Mouse (Mus musculus) megakaryocyte-erythroid progenitor cell, adult 5-6 weeks (primary cell): ENCODE measurements around the gene Lao1. TPM values are rescaled to one million over a fixed set of nuclear protein-coding genes. Genes with fewer than 3 reads are reported as not detected.
"Not testable (repeated sequence)": the region's sequence is repeated elsewhere in the genome, so short reads cannot be mapped to it uniquely, and the experiment has no call there.

Source experiments
- ATAC-seq: replicated peaks from 2 replicates; pipeline ENCODE4 v1.8.0; 2016; ENCODE audit warnings: mild to moderate bottlenecking, inconsistent platforms; ENCODE audit not compliant: severe bottlenecking, poor library complexity, low FRiP score, low TSS enrichment
- total RNA-seq, 2 experiments: library from RNA; stranded (forward) in 1 of 2; stranded (reverse) in 1 of 2; fragments of 200-1000, 215-1000 nt in 1 of 2; fragments of >200 nt in 1 of 2; fragmentation: Nextera tagmentation in 1 of 2; gene quantifications; 2 replicates each; pipeline ENCODE4 v1.2.3; 2014 to 2017

Lao1 gene
- total RNA-seq (2014; fragmentation: Nextera tagmentation) (not detected in 2 replicates), total RNA-seq (2017) (not detected in 2 replicates)

GRCm38 (mm10) chr4:118961141-118961628 lies at the start of gene Lao1:
Gene Lao1 (plus strand): TSS chr4:118961578.
- ATAC-seq, result no peak

- not testable (repeated sequence) for ATAC-seq
Measured at GRCm38 (mm10) chr4:118917365-118917764, 44.0 kb upstream of the Lao1 start, which contains the start of gene Olfr1329. Gene Olfr1329 (minus strand): TSS chr4:118917465.

- not testable (repeated sequence) for ATAC-seq
Measured at GRCm38 (mm10) chr4:118931326-118931725, 30.1 kb upstream of the Lao1 start.

GRCm38 (mm10) chr4:118938512-118938911 lies 22.9 kb upstream of the Lao1 start, which contains the start of gene Olfr1328:
Gene Olfr1328 (minus strand): TSS chr4:118938612.
- no peak for ATAC-seq

- ATAC-seq, result no peak
Measured at GRCm38 (mm10) chr4:118958812-118959211, 2.6 kb upstream of the Lao1 start.

- no peak for ATAC-seq
Measured at GRCm38 (mm10) chr4:118967711-118968110, 6.3 kb downstream of the Lao1 start.

GRCm38 (mm10) chr4:118973281-118973680 lies 11.9 kb downstream of the Lao1 start:
- no peak for ATAC-seq

- no peak for ATAC-seq
Measured at GRCm38 (mm10) chr4:118985291-118985690, 23.9 kb downstream of the Lao1 start.

- ATAC-seq, result no peak
Measured at GRCm38 (mm10) chr4:118988535-118988934, 27.2 kb downstream of the Lao1 start.

GRCm38 (mm10) chr4:118989331-118989730 lies 28.0 kb downstream of the Lao1 start:
- no peak for ATAC-seq

- ATAC-seq, result no peak
Measured at GRCm38 (mm10) chr4:118991797-118992196, 30.4 kb downstream of the Lao1 start.

GRCm38 (mm10) chr4:118997127-118997542 lies 35.8 kb downstream of the Lao1 start:
- no peak for ATAC-seq

- no peak for ATAC-seq
Measured at GRCm38 (mm10) chr4:118999691-119000486, 38.5 kb downstream of the Lao1 start.

GRCm38 (mm10) chr4:119001696-119002095 lies 40.3 kb downstream of the Lao1 start:
- ATAC-seq, result no peak

GRCm38 (mm10) chr4:119002512-119002911 lies 41.1 kb downstream of the Lao1 start:
- ATAC-seq, result no peak

- ATAC-seq, result no peak
Measured at GRCm38 (mm10) chr4:119004178-119004577, 42.8 kb downstream of the Lao1 start.

GRCm38 (mm10) chr4:119004613-119005339 lies 43.4 kb downstream of the Lao1 start:
- peak; percentile 78 for ATAC-seq

- no peak for ATAC-seq
Measured at GRCm38 (mm10) chr4:119007602-119008001, 46.2 kb downstream of the Lao1 start.

- ATAC-seq, result no peak
Measured at GRCm38 (mm10) chr4:119008476-119008875, 47.1 kb downstream of the Lao1 start.

- ATAC-seq, result no peak
Measured at GRCm38 (mm10) chr4:119009814-119010213, 48.4 kb downstream of the Lao1 start.
